Mouse (Mus musculus) lung, postnatal 4 days (tissue): Measurements from ENCODE around the gene Cdyl2.
A peak's percentile ranks its signal among the peaks of the same experiment; 100 is the strongest.

Source experiments
- DNase-seq, 2 experiments: peaks; one replicate each; pipeline ENCODE4 v3.0.0; 2021

Gene Cdyl2

GRCm38 (mm10) chr8:116732684-116733647 lies at the start of gene Cdyl2:
TSS of gene Cdyl2 (minus strand) at chr8:116732991.
- DNase-seq = peak; percentile 84 to 91

DNA sequence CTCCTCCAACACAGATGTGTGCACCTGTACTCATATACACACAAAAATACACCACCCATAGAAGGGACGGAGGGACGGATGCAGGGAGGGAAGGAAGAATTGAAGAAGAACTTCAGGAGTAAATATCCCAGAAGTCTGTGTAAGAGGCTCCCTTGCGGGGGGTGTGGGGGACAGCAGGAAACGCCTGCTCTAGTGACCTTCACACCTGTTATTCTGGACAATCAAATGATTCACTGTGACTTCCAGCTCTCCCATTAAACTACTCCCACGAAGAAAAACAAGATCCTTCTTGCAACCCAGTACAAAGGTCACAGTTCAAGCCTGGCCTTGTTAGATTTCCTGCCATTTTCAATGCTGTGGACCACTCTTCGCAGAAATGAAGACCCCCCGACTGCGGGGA lies 47.8 kb upstream of the Cdyl2 start:
- no peak for DNase-seq

DNA sequence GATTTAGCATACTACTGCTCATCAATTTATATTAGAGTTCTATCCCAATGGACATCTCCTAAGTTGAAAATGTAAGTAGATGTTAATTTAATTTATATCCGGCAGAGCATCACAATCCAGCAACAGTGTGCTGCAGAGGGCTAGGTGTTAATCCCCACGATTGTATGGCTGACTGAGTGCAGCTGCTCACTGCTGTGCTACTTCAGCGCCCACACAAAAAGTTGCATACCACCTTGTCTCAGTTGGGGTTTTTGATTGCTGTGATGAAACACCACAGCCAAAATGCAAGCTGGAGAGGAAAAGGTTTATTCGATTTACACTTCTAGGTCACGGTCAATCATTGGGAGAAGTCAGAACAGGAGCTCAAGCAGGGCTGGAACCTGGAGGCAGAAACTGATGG lies 41.4 kb upstream of the Cdyl2 start:
- no peak for DNase-seq

DNA sequence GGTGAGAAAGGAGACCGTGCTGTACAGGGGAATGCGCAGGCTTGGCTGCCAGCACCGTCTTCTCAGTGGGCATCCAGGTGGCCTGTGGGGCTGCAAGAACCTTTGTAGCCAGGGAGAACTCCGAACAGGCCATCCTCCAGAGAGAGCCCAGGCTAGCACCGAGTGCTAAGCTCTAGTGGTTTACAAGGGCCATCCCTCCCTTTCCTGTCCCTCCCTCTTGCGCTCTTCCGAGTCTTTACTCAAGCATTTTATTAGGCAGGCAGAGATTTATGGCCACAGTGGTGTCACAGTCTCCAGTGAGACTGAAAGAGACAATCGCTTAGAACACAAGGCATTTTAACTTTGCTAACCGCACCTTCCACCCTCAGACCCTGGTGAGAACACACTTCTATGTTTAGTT lies 39.9 kb upstream of the Cdyl2 start:
- DNase-seq = no peak

- peak in 1 of 2 experiments; percentile 41 for DNase-seq
Measured at GRCm38 (mm10) chr8:116771797-116772343, 39.1 kb upstream of the Cdyl2 start.

DNA sequence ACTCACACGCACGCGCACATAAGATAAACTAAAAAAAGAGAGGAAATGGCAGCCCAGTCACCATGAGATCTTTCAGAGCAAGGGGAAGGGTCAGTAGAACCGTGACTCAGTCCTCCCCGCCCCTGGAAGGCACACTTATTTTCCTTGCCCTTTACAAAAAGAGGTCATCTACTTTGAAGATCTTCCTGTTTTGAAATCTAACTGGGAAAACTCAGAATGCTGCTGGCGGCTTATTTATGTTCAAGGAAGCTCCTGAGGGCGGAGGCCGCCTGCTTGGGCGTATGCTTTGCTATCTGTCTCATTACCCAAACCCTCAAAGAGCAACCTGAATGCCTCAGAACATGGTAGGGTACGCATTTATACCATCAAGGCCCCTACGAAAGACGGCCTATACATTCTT lies 38.0 kb upstream of the Cdyl2 start:
- DNase-seq = no peak

DNA sequence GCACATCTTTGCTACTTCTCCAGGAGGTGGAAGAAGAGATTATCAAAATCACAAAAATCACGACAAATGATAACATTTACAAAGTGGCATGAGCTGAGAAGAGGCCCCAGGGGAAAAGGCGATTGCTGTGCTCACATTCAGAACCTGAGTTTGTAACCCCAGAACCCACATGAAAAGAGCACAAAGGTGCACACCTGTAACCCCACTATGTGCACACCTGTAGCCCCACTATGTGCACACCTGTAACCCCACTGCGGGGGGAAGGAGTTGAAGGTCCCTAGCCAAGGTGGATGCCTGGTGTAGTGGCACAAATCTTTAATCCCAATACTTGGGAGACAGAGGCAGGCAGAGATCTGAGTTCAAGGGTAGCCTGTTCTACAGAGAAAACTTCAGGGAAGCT lies 23.4 kb upstream of the Cdyl2 start:
- no peak for DNase-seq

- DNase-seq = peak in 1 of 2 experiments; percentile 46
Measured at GRCm38 (mm10) chr8:116755557-116755956, 22.8 kb upstream of the Cdyl2 start.

GRCm38 (mm10) chr8:116740726-116741125 lies 7.9 kb upstream of the Cdyl2 start:
- DNase-seq = no peak

GRCm38 (mm10) chr8:116735306-116735705 lies 2.5 kb upstream of the Cdyl2 start:
- DNase-seq = peak; percentile 27 to 29

GRCm38 (mm10) chr8:116734176-116734575 lies 1.4 kb upstream of the Cdyl2 start:
- no peak for DNase-seq

GRCm38 (mm10) chr8:116733648-116734014 lies 840 bp upstream of the Cdyl2 start:
- DNase-seq = no peak

DNA sequence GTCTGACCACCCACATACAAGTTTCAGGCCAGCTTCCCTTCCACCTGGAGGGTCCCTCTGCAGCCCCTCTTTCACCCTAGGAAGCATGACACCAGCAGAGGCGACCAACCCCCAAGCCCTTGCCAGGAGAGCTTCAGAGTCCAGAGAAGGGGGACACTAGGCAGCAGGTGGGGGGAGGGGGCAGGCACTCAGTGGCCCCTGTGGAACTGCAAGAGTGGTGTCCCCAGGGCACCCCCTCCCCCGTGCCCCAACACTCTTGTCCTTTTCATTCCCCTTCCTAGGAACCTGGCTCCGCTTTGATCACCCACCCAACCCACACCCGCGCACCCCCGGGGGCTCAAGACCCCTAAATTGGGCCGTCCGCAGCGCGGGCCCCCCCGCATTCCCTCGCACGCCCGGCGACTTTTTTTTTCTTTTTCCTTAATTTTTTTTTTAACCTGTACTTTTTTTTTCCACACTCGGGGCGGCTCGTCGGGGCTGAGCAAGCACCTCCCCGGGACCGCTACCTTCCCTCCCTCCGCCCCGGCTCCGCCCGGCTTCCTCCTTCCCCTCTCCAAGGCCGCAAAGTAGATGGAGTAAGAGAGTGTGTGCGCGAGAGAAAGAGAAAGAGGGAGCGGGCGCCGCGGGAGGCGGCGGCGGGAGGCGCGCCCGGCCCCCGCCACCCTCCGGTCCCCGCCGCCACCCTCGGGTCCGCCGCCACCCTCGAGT lies 661 bp downstream of the Cdyl2 start:
- DNase-seq = peak in 1 of 2 experiments; percentile 75

DNA sequence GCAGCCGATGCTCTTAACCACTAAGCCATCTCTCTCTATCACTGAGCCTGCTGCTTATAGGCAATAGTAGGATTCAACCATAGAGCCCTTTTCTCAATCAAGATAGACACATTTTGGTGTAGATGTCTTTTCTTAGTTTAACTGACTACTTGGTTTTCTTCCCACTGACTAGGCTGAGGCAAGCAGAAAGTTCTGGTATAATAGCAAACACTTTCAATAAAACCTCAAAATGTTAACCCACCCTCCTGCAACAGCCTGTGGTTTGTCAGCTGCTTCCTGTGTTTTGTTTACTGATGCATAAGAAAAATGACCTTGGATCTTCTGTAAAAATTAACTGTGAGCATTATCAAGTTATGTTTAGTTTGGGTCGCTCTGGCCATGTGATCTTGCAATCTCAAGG lies 11.3 kb downstream of the Cdyl2 start:
- no peak for DNase-seq

DNA sequence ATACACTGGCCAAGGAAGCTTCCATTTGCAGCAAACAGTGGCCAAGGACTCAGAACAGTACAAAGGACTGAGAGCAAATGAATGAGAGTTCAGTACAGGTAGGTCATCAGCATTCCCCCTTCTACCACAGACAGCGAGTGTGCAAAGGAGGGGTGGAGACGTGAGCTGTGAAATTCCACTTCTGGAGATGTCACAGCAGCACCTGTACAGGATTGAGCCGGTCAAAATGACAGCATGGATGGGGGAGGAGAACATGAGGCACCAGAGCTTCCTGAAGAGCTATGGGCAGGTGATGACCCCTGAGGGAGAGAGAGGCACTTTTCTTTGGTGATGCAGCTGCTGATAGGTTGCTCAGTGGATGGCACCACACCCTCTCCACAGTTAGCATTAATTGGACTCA lies 25.3 kb downstream of the Cdyl2 start:
- no peak for DNase-seq

- DNase-seq = no peak
Measured at GRCm38 (mm10) chr8:116702501-116702900, 30.3 kb downstream of the Cdyl2 start.

DNA sequence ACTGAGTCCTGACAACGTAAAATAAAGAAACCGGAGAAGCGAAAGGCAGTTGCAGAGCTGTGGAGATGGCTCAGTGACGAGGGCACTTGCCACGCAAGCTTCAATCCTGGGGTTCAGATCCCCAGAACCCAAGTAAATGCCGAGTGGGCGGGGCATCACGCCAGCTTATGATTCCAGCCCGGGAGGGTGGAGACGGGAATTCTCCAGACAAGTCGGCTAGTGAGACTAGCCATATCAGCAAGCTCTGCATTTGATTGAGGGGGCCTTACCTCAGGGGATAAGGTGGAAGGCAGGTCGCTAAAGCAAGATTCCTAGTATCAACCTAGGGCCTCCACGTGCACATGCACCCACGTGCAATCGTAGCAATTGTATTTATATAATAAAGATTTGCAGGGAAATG lies 39.9 kb downstream of the Cdyl2 start:
- no peak for DNase-seq

DNA sequence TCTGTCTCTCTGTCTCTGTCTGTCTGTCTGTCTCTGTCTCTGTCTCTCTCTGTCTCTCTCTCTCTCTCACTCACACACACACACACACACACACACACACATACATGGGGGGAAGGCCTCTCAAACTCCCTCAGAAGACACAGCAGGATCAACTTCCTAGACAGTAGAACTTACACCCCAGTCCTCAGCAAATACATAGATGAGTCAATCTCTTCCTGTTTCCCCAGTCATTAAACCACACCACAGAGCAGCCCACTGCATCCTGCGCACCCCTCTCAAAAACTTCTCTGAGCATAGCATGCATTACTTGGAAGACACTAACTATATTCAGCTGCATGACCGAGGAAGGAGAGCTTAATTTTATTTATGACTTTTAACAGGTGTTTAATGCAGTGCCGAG lies 43.0 kb downstream of the Cdyl2 start:
- no peak for DNase-seq

DNA sequence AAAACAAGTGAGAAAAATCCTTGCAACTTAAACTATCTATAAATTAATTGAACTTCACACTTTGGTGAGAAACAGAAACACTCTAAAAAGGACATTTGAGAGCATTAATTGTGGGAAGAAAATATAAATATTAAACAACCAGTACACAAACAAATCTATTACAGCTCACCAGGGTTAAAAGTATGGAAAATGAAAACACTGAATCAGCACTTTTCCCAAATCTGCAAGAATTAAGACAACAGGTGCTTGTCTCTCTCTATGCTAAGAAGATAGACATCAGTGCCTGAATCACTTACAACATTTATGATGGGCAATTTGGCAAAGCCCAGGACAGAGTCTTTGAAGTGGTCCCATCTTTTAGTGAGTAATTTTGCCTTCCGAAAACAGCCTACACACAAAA lies 56.6 kb downstream of the Cdyl2 start:
- DNase-seq = no peak

- DNase-seq = no peak
Measured at GRCm38 (mm10) chr8:116673966-116674805, 58.6 kb downstream of the Cdyl2 start.

DNA sequence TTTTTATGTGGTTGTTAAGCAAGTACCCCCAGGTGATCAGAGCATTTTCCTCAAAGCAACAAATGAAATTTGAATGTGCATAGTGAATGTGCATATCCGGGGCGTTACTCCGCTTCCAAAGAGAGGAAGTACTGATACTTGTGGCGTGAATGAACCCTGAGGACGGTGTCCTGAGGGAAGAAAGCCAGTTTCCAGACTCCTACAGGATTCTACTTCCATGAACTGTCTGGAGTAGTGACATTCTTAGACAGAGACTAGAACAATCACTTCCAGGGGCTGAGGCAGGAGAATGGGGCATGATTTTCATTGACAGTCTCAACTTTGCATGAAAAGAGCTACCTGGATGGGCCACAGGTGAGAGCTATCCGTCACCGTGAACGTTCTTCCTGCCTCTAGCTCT lies 59.3 kb downstream of the Cdyl2 start:
- no peak for DNase-seq

- no peak for DNase-seq
Measured at GRCm38 (mm10) chr8:116673052-116673451, 59.7 kb downstream of the Cdyl2 start.

- DNase-seq = no peak
Measured at GRCm38 (mm10) chr8:116671543-116671942, 61.2 kb downstream of the Cdyl2 start.
